Mouse (Mus musculus) myocyte (in vitro differentiated cells): ENCODE results near the gene Fstl4. TPM values are rescaled to one million over a fixed set of nuclear protein-coding genes. Genes with fewer than 3 reads are reported as not detected.
"Not testable (repeated sequence)": the region's sequence is repeated elsewhere in the genome, so short reads cannot be mapped to it uniquely, and the experiment has no call there.

Source experiments
- H3K27me3 ChIP-seq: one replicate; pipeline ENCODE4 v1.6.1; 2011; ENCODE audit not compliant: control insufficient read depth, insufficient read depth, insufficient read length
- H3K36me3 ChIP-seq: one replicate; pipeline ENCODE4 v1.6.1; 2011; ENCODE audit not compliant: control insufficient read depth, insufficient read depth
- H3K4me2 ChIP-seq: one replicate; pipeline ENCODE4 v1.6.1; 2011; ENCODE audit warnings: low read depth, control low read depth
- H3K4me3 ChIP-seq: one replicate; pipeline ENCODE4 v1.5.1; 2011; ENCODE audit warnings: mild to moderate bottlenecking, control low read depth, moderate library complexity
- H3K79me2 ChIP-seq: one replicate; pipeline ENCODE4 v1.6.1; 2011; ENCODE audit not compliant: control insufficient read depth, insufficient read depth
- H3ac ChIP-seq: one replicate; pipeline ENCODE4 v1.6.1; 2011; ENCODE audit not compliant: control insufficient read depth, insufficient read length
- CEBPB ChIP-seq: IDR thresholded peaks from 2 replicates; pipeline ENCODE4 v1.6.1; 2011; ENCODE audit warnings: mild to moderate bottlenecking, moderate library complexity; ENCODE audit not compliant: poor library complexity, insufficient read depth, severe bottlenecking
- E2F4 ChIP-seq: IDR thresholded peaks from one replicate; pipeline ENCODE4 v1.6.1; 2011; ENCODE audit warnings: mild to moderate bottlenecking, control low read depth, moderate library complexity; ENCODE audit not compliant: insufficient read depth
- MAX ChIP-seq: IDR thresholded peaks from one replicate; pipeline ENCODE4 v1.6.1; 2011; ENCODE audit warnings: low read depth, mild to moderate bottlenecking, control low read depth
- MYOD1 ChIP-seq, 3 experiments: IDR thresholded peaks; one replicate each; pipeline ENCODE4 v1.6.1; 2011; ENCODE audit warnings: control low read depth in 2 of 3, low read depth in 2 of 3, mild to moderate bottlenecking in 2 of 3, moderate library complexity in 1 of 3; ENCODE audit not compliant: insufficient read length in 2 of 3, control insufficient read depth in 1 of 3
- MYOG ChIP-seq, 3 experiments: IDR thresholded peaks; one replicate each; pipeline ENCODE4 v1.6.1; 2011; ENCODE audit warnings: control low read depth in 2 of 3, low read depth in 2 of 3, mild to moderate bottlenecking in 2 of 3; ENCODE audit not compliant: insufficient read length in 2 of 3, control insufficient read depth in 1 of 3, insufficient read depth in 1 of 3
- POLR2A ChIP-seq: IDR thresholded peaks from one replicate; pipeline ENCODE4 v1.6.1; 2011; ENCODE audit warnings: low read depth, mild to moderate bottlenecking, control low read depth, moderate library complexity; ENCODE audit not compliant: insufficient read length
- POLR2AphosphoS2 ChIP-seq: IDR thresholded peaks from one replicate; pipeline ENCODE4 v1.6.1; 2011; ENCODE audit warnings: low read depth, control low read depth; ENCODE audit not compliant: insufficient read length
- REST ChIP-seq: IDR thresholded peaks from one replicate; pipeline ENCODE4 v1.6.1; 2011; ENCODE audit warnings: mild to moderate bottlenecking, control low read depth, moderate library complexity; ENCODE audit not compliant: insufficient read depth, insufficient read length
- SRF ChIP-seq: IDR thresholded peaks from one replicate; pipeline ENCODE4 v1.6.1; 2011; ENCODE audit warnings: low read depth; ENCODE audit not compliant: control insufficient read depth, insufficient read length
- TCF12 ChIP-seq: IDR thresholded peaks from one replicate; pipeline ENCODE4 v1.6.1; 2011; ENCODE audit warnings: mild to moderate bottlenecking, control low read depth; ENCODE audit not compliant: poor library complexity, insufficient read depth, severe bottlenecking
- TCF3 ChIP-seq: IDR thresholded peaks from one replicate; pipeline ENCODE4 v1.6.1; 2011; ENCODE audit warnings: low read depth, control low read depth; ENCODE audit not compliant: insufficient read length
- USF1 ChIP-seq: IDR thresholded peaks from one replicate; pipeline ENCODE4 v1.6.1; 2011; ENCODE audit warnings: low read depth, mild to moderate bottlenecking, control low read depth, moderate library complexity
- polyA plus RNA-seq: library from polyadenylated mRNA; unstranded; fragments of >200 nt; fragmentation: generic; extraction: Trizol; gene quantifications from one replicate; pipeline ENCODE4 v1.2.1, GENCODE M21; 2012; ENCODE audit warnings: missing spikeins

The Fstl4 gene
- polyA plus RNA-seq, 1 experiment: not detected

GRCm38 (mm10) chr11:53078419-53079334 is 314.2 kb downstream of the Fstl4 start:
- Histone ChIP-seq H3K36me3 (no peaks in the 10 kb centered on the region), H3K4me2 (no peak overlapping the region), H3K27me3 (no peaks in the 10 kb centered on the region), H3K4me3 (no peak overlapping the region), H3ac (no peak overlapping the region), H3K79me2 (no peaks in the 10 kb centered on the region)
- no peak for TF ChIP-seq CEBPB
- TF ChIP-seq SRF: no peak
- no peak for TF ChIP-seq POLR2AphosphoS2
- TF ChIP-seq TCF12: no peak
- TF ChIP-seq USF1: no peak
- no peak for TF ChIP-seq TCF3
- TF ChIP-seq E2F4: no peak
- no peak for TF ChIP-seq MYOG (IDR thresholded peaks at IDR 0.05; ENCODE audit: control insufficient read depth in 1 of 3, insufficient read depth in 1 of 3, insufficient read length in 2 of 3, low read depth in 2 of 3)

GRCm38 (mm10) chr11:53081310-53081709 is 316.9 kb downstream of the Fstl4 start:
- H3K27me3 ChIP-seq: no peaks in the 10 kb centered on the region
- H3ac ChIP-seq: no peak overlapping the region
- no peaks in the 10 kb centered on the region for H3K36me3 ChIP-seq
- no peak overlapping the region for H3K4me2 ChIP-seq
- H3K79me2 ChIP-seq: no peaks in the 10 kb centered on the region
- no peak overlapping the region for H3K4me3 ChIP-seq
- TF ChIP-seq POLR2A (no peak), E2F4 (no peak), MYOD1 (IDR thresholded peaks at IDR 0.05; ENCODE audit: control insufficient read depth in 1 of 3, insufficient read length in 2 of 3, low read depth in 2 of 3) (no peak), POLR2AphosphoS2 (no peak), MYOG (IDR thresholded peaks at IDR 0.05; ENCODE audit: control insufficient read depth in 1 of 3, insufficient read depth in 1 of 3, insufficient read length in 2 of 3, low read depth in 2 of 3) (no peak), SRF (no peak), TCF12 (no peak), USF1 (no peak), TCF3 (no peak), REST (no peak), CEBPB (no peak), MAX (no peak)

- no peak overlapping the region for H3K4me3 ChIP-seq
Observed at GRCm38 (mm10) chr11:53085367-53085766, 320.9 kb downstream of the Fstl4 start.

GRCm38 (mm10) chr11:53085858-53086565 is 321.6 kb downstream of the Fstl4 start:
- H3K79me2 ChIP-seq: no peaks in the 10 kb centered on the region
- no peaks in the 10 kb centered on the region for H3K36me3 ChIP-seq
- no peak overlapping the region for H3ac ChIP-seq
- no peak overlapping the region for H3K4me2 ChIP-seq
- TF ChIP-seq MYOG (IDR thresholded peaks at IDR 0.05; ENCODE audit: control insufficient read depth in 1 of 3, insufficient read depth in 1 of 3, insufficient read length in 2 of 3, low read depth in 2 of 3) (no peak), SRF (no peak), POLR2A (no peak), CEBPB (no peak), POLR2AphosphoS2 (no peak), MYOD1 (IDR thresholded peaks at IDR 0.05; ENCODE audit: control insufficient read depth in 1 of 3, insufficient read length in 2 of 3, low read depth in 2 of 3) (no peak)
- H3K4me3 ChIP-seq: no peak overlapping the region
- peaks cover 7% of the 10 kb centered on the region for H3K27me3 ChIP-seq

More at GRCm38 (mm10) chr11:53085367-53085766, 320.9 kb downstream of the Fstl4 start:
- TF ChIP-seq REST (no peak), TCF3 (no peak), MYOD1 (IDR thresholded peaks at IDR 0.05; ENCODE audit: control insufficient read depth in 1 of 3, insufficient read length in 2 of 3, low read depth in 2 of 3) (no peak), E2F4 (no peak), TCF12 (no peak), MYOG (IDR thresholded peaks at IDR 0.05; ENCODE audit: control insufficient read depth in 1 of 3, insufficient read depth in 1 of 3, insufficient read length in 2 of 3, low read depth in 2 of 3) (no peak), CEBPB (no peak)
- H3ac ChIP-seq: no peak overlapping the region
- no peaks in the 10 kb centered on the region for H3K79me2 ChIP-seq
- no peak overlapping the region for H3K4me2 ChIP-seq
- peaks cover under 1% of the 10 kb centered on the region for H3K27me3 ChIP-seq
- no peaks in the 10 kb centered on the region for H3K36me3 ChIP-seq

- not testable (repeated sequence) for H3K27me3 ChIP-seq, H3K4me3 ChIP-seq, H3ac ChIP-seq, H3K4me2 ChIP-seq, H3K36me3 ChIP-seq, H3K79me2 ChIP-seq
Observed at GRCm38 (mm10) chr11:53087896-53088295, 323.5 kb downstream of the Fstl4 start.
